Mouse (Mus musculus) embryonic facial prominence, embryonic 11.5 days (tissue): Measurements from ENCODE around the gene Itgb2l. TPM values are rescaled to one million over a fixed set of nuclear protein-coding genes. Genes with fewer than 3 reads are reported as not detected.

ENCODE experiments used
- ATAC-seq: fragments of 200-750 bp; cut with Nextera tagmentation; replicated peaks from 2 replicates; pipeline ENCODE4 v1.8.0; 2017; ENCODE audit warnings: low read depth; ENCODE audit not compliant: insufficient number of reproducible peaks, low FRiP score, low TSS enrichment
- DNase-seq: peaks from one replicate; pipeline ENCODE4 v3.0.0-alpha.2; 2015; ENCODE audit warnings: low spot score
- H3K27ac ChIP-seq: fragments of 300-500 bp; sonication (generic); replicated peaks from 2 replicates; pipeline ENCODE4 v1.5.1; 2014; ENCODE audit warnings: mild to moderate bottlenecking, low read depth, low read length, control low read depth
- H3K27me3 ChIP-seq: fragments of 300-500 bp; sonication (generic); 2 replicates; pipeline ENCODE4 v1.6.1; 2014; ENCODE audit warnings: mild to moderate bottlenecking, low read length, moderate library complexity, mixed read lengths; ENCODE audit not compliant: control insufficient read depth, insufficient read depth
- H3K36me3 ChIP-seq: fragments of 300-500 bp; sonication (generic); replicated peaks from 2 replicates; pipeline ENCODE4 v1.6.1; 2014; ENCODE audit warnings: low read depth, mild to moderate bottlenecking, low read length, moderate library complexity, mixed read lengths; ENCODE audit not compliant: control insufficient read depth, insufficient read depth
- H3K4me1 ChIP-seq: fragments of 300-500 bp; sonication (generic); 2 replicates; pipeline ENCODE4 v1.6.1; 2014; ENCODE audit warnings: low read length, mixed read lengths; ENCODE audit not compliant: control insufficient read depth, insufficient read depth
- H3K4me2 ChIP-seq: fragments of 300-500 bp; sonication (generic); 2 replicates; pipeline ENCODE4 v1.6.1; 2014; ENCODE audit warnings: low read depth, mild to moderate bottlenecking, control low read depth, low read length, moderate library complexity
- H3K4me3 ChIP-seq: fragments of 300-500 bp; sonication (generic); 2 replicates; pipeline ENCODE4 v1.5.1; 2014; ENCODE audit warnings: low read depth, low read length, control low read depth
- H3K9ac ChIP-seq: fragments of 300-500 bp; sonication (generic); replicated peaks from 2 replicates; pipeline ENCODE4 v1.6.1; 2014; ENCODE audit warnings: mild to moderate bottlenecking, control low read depth, low read length
- H3K9me3 ChIP-seq: fragments of 300-500 bp; sonication (generic); replicated peaks from 2 replicates; pipeline ENCODE4 v1.6.1; 2016; ENCODE audit warnings: mild to moderate bottlenecking, low read length, inconsistent platforms, mixed read lengths; ENCODE audit not compliant: control insufficient read depth
- WGBS: fragments of 180-500 bp; shearing (Covaris S2); extraction: QIAGEN DNeasy Blood & Tissue Kit; methylation state at CpG from one replicate; pipeline ENCODE4 v1.1.7; 2014; 5-methylcytosine and 5-hydroxymethylcytosine counted together
- polyA plus RNA-seq: library from polyadenylated mRNA; unstranded; fragments of >200 nt; fragmentation: Nextera tagmentation; extraction: Ambion mirVana; gene quantifications from 2 replicates; pipeline ENCODE4 v1.2.1, GENCODE M21; 2014

Gene Itgb2l
- polyA plus RNA-seq, 1 experiment from 2014 or later = not detected

GRCm38 (mm10) chr16:96395516-96395915 is 47.9 kb downstream of the Itgb2l start:
- Histone ChIP-seq H3K9me3 (no peaks in the 10 kb centered on the region), H3K9ac (no peak overlapping the region), H3K4me1 (no peaks in the 10 kb centered on the region), H3K4me3 (no peak overlapping the region), H3K27me3 (no peaks in the 10 kb centered on the region), H3K4me2 (no peak overlapping the region), H3K27ac (no peak overlapping the region), H3K36me3 (no peaks in the 10 kb centered on the region)
- 76% methylated on average over 4 of the region's 4 CpGs for WGBS
- ATAC-seq (no peak), DNase-seq (no peak)

- no peaks in the 10 kb centered on the region for H3K9me3 ChIP-seq
- H3K9ac ChIP-seq = no peak overlapping the region
- no peak overlapping the region for H3K4me3 ChIP-seq
- H3K4me2 ChIP-seq = no peak overlapping the region
- H3K4me1 ChIP-seq = no peaks in the 10 kb centered on the region
- no peaks in the 10 kb centered on the region for H3K36me3 ChIP-seq
- ATAC-seq = no peak
- no peak overlapping the region for H3K27ac ChIP-seq
- H3K27me3 ChIP-seq = no peaks in the 10 kb centered on the region
- no peak for DNase-seq
Observed at GRCm38 (mm10) chr16:96391070-96391469, 52.3 kb downstream of the Itgb2l start.

GRCm38 (mm10) chr16:96388481-96388880 is 54.9 kb downstream of the Itgb2l start:
- DNase-seq (no peak), ATAC-seq (no peak)
- no peaks in the 10 kb centered on the region for H3K4me1 ChIP-seq
- H3K36me3 ChIP-seq = no peaks in the 10 kb centered on the region
- H3K9ac ChIP-seq = no peak overlapping the region
- H3K4me2 ChIP-seq = no peak overlapping the region
- H3K27ac ChIP-seq = no peak overlapping the region
- H3K4me3 ChIP-seq = no peak overlapping the region
- 66% methylated on average over 5 of the region's 5 CpGs for WGBS
- H3K27me3 ChIP-seq = no peaks in the 10 kb centered on the region
- no peaks in the 10 kb centered on the region for H3K9me3 ChIP-seq

GRCm38 (mm10) chr16:96387685-96388371 is 55.6 kb downstream of the Itgb2l start:
- ATAC-seq (no peak), DNase-seq (no peak)
- no peaks in the 10 kb centered on the region for H3K27me3 ChIP-seq
- H3K27ac ChIP-seq = no peak overlapping the region
- H3K9ac ChIP-seq = no peak overlapping the region
- H3K4me2 ChIP-seq = no peak overlapping the region
- WGBS = 84% methylated on average over 6 of the region's 6 CpGs
- H3K4me1 ChIP-seq = no peaks in the 10 kb centered on the region
- no peaks in the 10 kb centered on the region for H3K36me3 ChIP-seq
- no peaks in the 10 kb centered on the region for H3K9me3 ChIP-seq
- H3K4me3 ChIP-seq = no peak overlapping the region

- no peak overlapping the region for H3K9ac ChIP-seq
- no peak overlapping the region for H3K4me3 ChIP-seq
- no peaks in the 10 kb centered on the region for H3K36me3 ChIP-seq
- no peaks in the 10 kb centered on the region for H3K9me3 ChIP-seq
- ATAC-seq (no peak), DNase-seq (no peak)
- no peaks in the 10 kb centered on the region for H3K4me1 ChIP-seq
- no peak overlapping the region for H3K4me2 ChIP-seq
- H3K27me3 ChIP-seq = no peaks in the 10 kb centered on the region
- H3K27ac ChIP-seq = no peak overlapping the region
Observed at GRCm38 (mm10) chr16:96384741-96385140, 58.7 kb downstream of the Itgb2l start.

GRCm38 (mm10) chr16:96382496-96383181 is 60.8 kb downstream of the Itgb2l start:
- DNase-seq = no peak
- Histone ChIP-seq H3K27ac (no peak overlapping the region), H3K36me3 (no peaks in the 10 kb centered on the region), H3K4me2 (no peak overlapping the region), H3K9ac (no peak overlapping the region), H3K4me1 (no peaks in the 10 kb centered on the region), H3K9me3 (no peaks in the 10 kb centered on the region), H3K4me3 (no peak overlapping the region), H3K27me3 (no peaks in the 10 kb centered on the region)
- no peak for ATAC-seq
- 86% methylated on average over 5 of the region's 5 CpGs for WGBS

- Histone ChIP-seq H3K27me3 (no peaks in the 10 kb centered on the region), H3K4me3 (no peak overlapping the region), H3K4me1 (no peaks in the 10 kb centered on the region), H3K4me2 (no peak overlapping the region), H3K9ac (no peak overlapping the region), H3K27ac (no peak overlapping the region), H3K9me3 (no peaks in the 10 kb centered on the region), H3K36me3 (no peaks in the 10 kb centered on the region)
- no peak for ATAC-seq
- no peak for DNase-seq
- 93% methylated on average over 12 of the region's 12 CpGs for WGBS
Observed at GRCm38 (mm10) chr16:96381435-96381834, 62.0 kb downstream of the Itgb2l start.

- H3K4me3 ChIP-seq = no peak overlapping the region
- H3K27me3 ChIP-seq = no peaks in the 10 kb centered on the region
- 91% methylated on average over 10 of the region's 10 CpGs for WGBS
- H3K4me1 ChIP-seq = no peaks in the 10 kb centered on the region
- H3K27ac ChIP-seq = no peak overlapping the region
- no peak overlapping the region for H3K9ac ChIP-seq
- DNase-seq = no peak
- H3K36me3 ChIP-seq = no peaks in the 10 kb centered on the region
- no peaks in the 10 kb centered on the region for H3K9me3 ChIP-seq
- no peak overlapping the region for H3K4me2 ChIP-seq
- no peak for ATAC-seq
Observed at GRCm38 (mm10) chr16:96378111-96378510, 65.3 kb downstream of the Itgb2l start.
